In genomic region chr8:48843931-48844285, GRCm38 (mm10) we compare ENCODE assay signal across 8 mouse cellular contexts. TPM values are rescaled to one million over a fixed set of nuclear protein-coding genes. Genes with fewer than 3 reads are reported as not detected.
A peak's percentile ranks its signal among the peaks of the same experiment; 100 is the strongest.
DNase-seq lines count a peak whose midpoint lies in the region; ATAC-seq and TF ChIP-seq lines count a peak whose summit lies in the region.

Gene Tenm3 (minus strand): TSS chr8:48843951.

- peak within 1 kb of the TSS; percentile 84 for H3K9ac ChIP-seq in limb, embryonic 14.5 days (ENCODE audit: low read depth, low read length, severe bottlenecking)

- H3K9me3 ChIP-seq in hindbrain, embryonic 10.5 days = no peaks in the 10 kb centered on the region
- no peaks in the 10 kb centered on the region for H3K9me3 ChIP-seq in limb, embryonic 14.5 days (ENCODE audit: control insufficient read depth, low read length)

- intact Hi-C loops in gastrocnemius, adult 2 months (cut with DNase I) = loop anchor here (5.0 kb wide), 1 partner anchor 287 kb away; no protein-coding TSS in a partner anchor

- TF ChIP-seq POLR2A in limb, embryonic 14.5 days (IDR thresholded peaks at IDR 0.05; ENCODE audit: borderline replicate concordance, extremely low read depth, insufficient read depth, insufficient read length) = no peak
- TF ChIP-seq POLR2A in small intestine, adult 2 months (IDR thresholded peaks at IDR 0.05; ENCODE audit: low read depth, low read length) = no peak

- peak within 1 kb of the TSS; percentile 89 for H3K4me2 ChIP-seq in limb, embryonic 14.5 days (replicated peaks; ENCODE audit: low read depth, low read length, severe bottlenecking)

- peak; percentile 56; the same call in 1 of the 2 replicates for ATAC-seq in limb, embryonic 14.5 days (ENCODE audit: low FRiP score, low read depth)

- no peaks in the 10 kb centered on the region for H3K36me3 ChIP-seq in hindbrain, embryonic 10.5 days
- H3K36me3 ChIP-seq in limb, embryonic 14.5 days (ENCODE audit: control insufficient read depth, insufficient read depth, low read length) = no peaks in the 10 kb centered on the region
- H3K36me3 ChIP-seq in small intestine, adult 2 months (ENCODE audit: control insufficient read depth, insufficient read depth, low read length) = no peaks in the 10 kb centered on the region

- no peak for DNase-seq in gastrocnemius, adult 2 months
- DNase-seq in gastrocnemius, postnatal 25 days = no peak
- DNase-seq in urinary bladder, postnatal 25 days (ENCODE audit: low spot score) = peak; percentile 6
- DNase-seq in urinary bladder, postnatal 4 days (ENCODE audit: low spot score in 2 of 2) = no peak
- no peak for DNase-seq in hindbrain, embryonic 10.5 days (ENCODE audit: low spot score)
- peak; percentile 23 for DNase-seq in limb, embryonic 14.5 days (ENCODE audit: low spot score)
- no peak for DNase-seq in cerebellum, adult 11 months

- under 1% methylated on average over 19 of the region's 19 CpGs for WGBS in hindbrain, embryonic 10.5 days
- under 1% methylated on average over 19 of the region's 19 CpGs for WGBS in limb, embryonic 14.5 days
- WGBS in small intestine, adult 2 months = 1% methylated on average over 19 of the region's 19 CpGs

- H3K27ac ChIP-seq in gastrocnemius, adult 2 months = peak within 1 kb of the TSS; percentile 51
- H3K27ac ChIP-seq in hindbrain, embryonic 10.5 days = peak within 1 kb of the TSS; percentile 95
- H3K27ac ChIP-seq in limb, embryonic 14.5 days (replicated peaks; ENCODE audit: low read depth, low read length) = peak within 1 kb of the TSS; percentile 81
- H3K27ac ChIP-seq in small intestine, adult 2 months (ENCODE audit: insufficient read depth, low read depth, low read length) = peak within 1 kb of the TSS; percentile 21; the same call in 1 of the 2 replicates

- peaks cover 46% of the 10 kb centered on the region for H3K27me3 ChIP-seq in hindbrain, embryonic 10.5 days (ENCODE audit: insufficient read depth, poor library complexity, severe bottlenecking)
- peaks cover 24% of the 10 kb centered on the region for H3K27me3 ChIP-seq in limb, embryonic 14.5 days (ENCODE audit: control insufficient read depth, insufficient read depth, low read length)
- H3K27me3 ChIP-seq in small intestine, adult 2 months (ENCODE audit: control insufficient read depth, insufficient read depth, low read length) = peaks cover 14% of the 10 kb centered on the region

- H3K4me1 ChIP-seq in hindbrain, embryonic 10.5 days (replicated peaks) = peaks cover 46% of the 10 kb centered on the region
- peaks cover 10% of the 10 kb centered on the region for H3K4me1 ChIP-seq in limb, embryonic 14.5 days (ENCODE audit: control insufficient read depth, insufficient read depth, low read length)
- no peaks in the 10 kb centered on the region for H3K4me1 ChIP-seq in small intestine, adult 2 months (ENCODE audit: control insufficient read depth, insufficient read depth, insufficient read length, low read length)

- H3K4me3 ChIP-seq in gastrocnemius, adult 2 months = peak within 1 kb of the TSS; percentile 89
- peak within 1 kb of the TSS; percentile 88 for H3K4me3 ChIP-seq in hindbrain, embryonic 10.5 days
- peak within 1 kb of the TSS; percentile 88 for H3K4me3 ChIP-seq in limb, embryonic 14.5 days (replicated peaks; ENCODE audit: low read length)
- peak within 1 kb of the TSS; percentile 70 for H3K4me3 ChIP-seq in small intestine, adult 2 months (ENCODE audit: low read depth, low read length)

- TF ChIP-seq CTCF in gastrocnemius, adult 2 months (IDR thresholded peaks at IDR 0.05) = no peak
- no peak for TF ChIP-seq CTCF in small intestine, adult 2 months (IDR thresholded peaks at IDR 0.05; ENCODE audit: extremely low read depth, insufficient read length, insufficient replicate concordance, low read depth, low read length)

RNA-seq across cellular contexts. Expression of gene Tenm3, which starts in this region (rescaled TPM):
- 10 to 100 TPM; 10.0 to 13.7 TPM for total RNA-seq in gastrocnemius, adult 2 months (2021)
- 1 to 10 TPM; 4.5 to 8.0 TPM for total RNA-seq in gastrocnemius, postnatal 25 days (2021)
- 31.6 and 37.7 TPM in 2 replicates for polyA plus RNA-seq in hindbrain, embryonic 10.5 days (2016; fragmentation: Nextera tagmentation; extraction: Ambion mirVana)
- 38.0 and 47.6 TPM in 2 replicates for polyA plus RNA-seq in limb, embryonic 14.5 days (2012; rRNA removed)
- polyA plus RNA-seq in limb, embryonic 14.5 days (2014; fragmentation: Nextera tagmentation; extraction: Ambion mirVana) = 48.1 and 51.5 TPM in 2 replicates
- polyA plus RNA-seq in small intestine, adult 2 months (2012; rRNA removed) = 1.3 and 1.6 TPM in 2 replicates

Comparison
In these comparisons a context has a peak if more than half of its experiments do, and no peak if none do; other contexts are left out.
1. RNA of gene Tenm3 (polyA plus RNA-seq): 38.0 to 51.5 TPM in limb, embryonic 14.5 days and 31.6 to 37.7 TPM in hindbrain, embryonic 10.5 days; 1.3 to 1.6 TPM in small intestine, adult 2 months; every median in the first group is over 10 times any median in the second.
2. DNase-seq: peak in urinary bladder, postnatal 25 days (single experiment) and limb, embryonic 14.5 days (single experiment); none in gastrocnemius, adult 2 months (single experiment), gastrocnemius, postnatal 25 days (single experiment), urinary bladder, postnatal 4 days (0 of 2), hindbrain, embryonic 10.5 days (single experiment) and cerebellum, adult 11 months (single experiment).
3. H3K27ac ChIP-seq: peak in every context shown above with its lines; median percentile 95 in hindbrain, embryonic 10.5 days; 81 in limb, embryonic 14.5 days; 51 in gastrocnemius, adult 2 months; 21 in small intestine, adult 2 months.
4. Peak in every context shown above with its lines, with median percentiles within 50 percentile points of each other: H3K4me3 ChIP-seq.